Mouse (Mus musculus) ES-E14 (cell line): ENCODE results near the gene Fam131c. TPM values are rescaled to one million over a fixed set of nuclear protein-coding genes. Genes with fewer than 3 reads are reported as not detected.

Experiments
- DNase-seq: peaks from one replicate; pipeline ENCODE4 v3.0.0-alpha.2; 2013; ENCODE audit warnings: low read depth, low spot score
- H3K27ac ChIP-seq: 2 replicates; pipeline ENCODE4 v1.5.1; 2012; ENCODE audit warnings: low read depth, mild to moderate bottlenecking, low read length, moderate library complexity, mixed read lengths; ENCODE audit not compliant: poor library complexity, insufficient read depth, severe bottlenecking
- H3K36me3 ChIP-seq: 2 replicates; pipeline ENCODE4 v1.6.1; 2012; ENCODE audit warnings: mild to moderate bottlenecking, low read length, moderate library complexity, mixed read lengths; ENCODE audit not compliant: control insufficient read depth, poor library complexity, insufficient read depth, severe bottlenecking
- H3K4me1 ChIP-seq, 2 experiments: fragments of 150-350 bp in 1 of 2; sonication (generic) in 1 of 2; 2 replicates each; pipeline ENCODE4 v1.6.1; 2012; ENCODE audit warnings: low read length in 2 of 2, mild to moderate bottlenecking in 1 of 2, mixed read lengths in 1 of 2; ENCODE audit not compliant: control insufficient read depth in 2 of 2, insufficient read depth in 2 of 2, poor library complexity in 1 of 2
- H3K4me3 ChIP-seq, 2 experiments: fragments of 150-350 bp in 1 of 2; sonication (generic) in 1 of 2; 2 replicates each; pipeline ENCODE4 v1.5.1; 2012; ENCODE audit warnings: low read length in 2 of 2, low read depth in 1 of 2, mild to moderate bottlenecking in 1 of 2, mixed read lengths in 1 of 2; ENCODE audit not compliant: insufficient read depth in 1 of 2, poor library complexity in 1 of 2, severe bottlenecking in 1 of 2
- H3K9ac ChIP-seq: 2 replicates; pipeline ENCODE4 v1.6.1; 2012; ENCODE audit warnings: low read depth, mild to moderate bottlenecking, low read length, mixed read lengths; ENCODE audit not compliant: poor library complexity, insufficient read depth, severe bottlenecking
- H3K9me3 ChIP-seq: fragments of 150-350 bp; sonication (generic); 2 replicates; pipeline ENCODE4 v1.6.1; 2012; ENCODE audit warnings: low read depth, mild to moderate bottlenecking, low read length; ENCODE audit not compliant: control insufficient read depth, insufficient read depth
- CHD2 ChIP-seq: IDR thresholded peaks from 2 replicates; pipeline ENCODE4 v1.6.1; 2014; ENCODE audit warnings: mild to moderate bottlenecking, low read depth, low read length, inconsistent platforms
- HCFC1 ChIP-seq: IDR thresholded peaks from 2 replicates; pipeline ENCODE4 v1.6.1; 2012; ENCODE audit warnings: low read length, inconsistent platforms, borderline replicate concordance; ENCODE audit not compliant: insufficient read depth
- MAFK ChIP-seq: IDR thresholded peaks from 2 replicates; pipeline ENCODE4 v1.6.1; 2014; ENCODE audit warnings: mild to moderate bottlenecking, low read depth, low read length, inconsistent platforms; ENCODE audit not compliant: insufficient read depth
- ZC3H11A ChIP-seq: IDR thresholded peaks from 2 replicates; pipeline ENCODE4 v1.6.1; 2012; ENCODE audit warnings: low read depth, mild to moderate bottlenecking, inconsistent platforms, low read length, borderline replicate concordance
- ZNF384 ChIP-seq: IDR thresholded peaks from 2 replicates; pipeline ENCODE4 v1.6.1; 2012; ENCODE audit warnings: low read depth, low read length, inconsistent platforms
- in situ Hi-C, 2 experiments: fragments of 600-800 bp; cut with MboI; formaldehyde crosslinking; loops; one replicate each; pipeline ENCODE4 v1.15.1; 2025; ENCODE audit warnings: low sequenced_read_pairs in 2 of 2, inconsistent platforms in 1 of 2; ENCODE audit not compliant: unreplicated experiment in 2 of 2
- total RNA-seq: library from RNA; depleted of rRNA; stranded (reverse); fragments of 300-350 nt; gene quantifications from 2 replicates; pipeline ENCODE4 v1.2.3, GENCODE M21; 2012

Gene Fam131c
- total RNA-seq, 1 experiment: 2.3 TPM

DNA sequence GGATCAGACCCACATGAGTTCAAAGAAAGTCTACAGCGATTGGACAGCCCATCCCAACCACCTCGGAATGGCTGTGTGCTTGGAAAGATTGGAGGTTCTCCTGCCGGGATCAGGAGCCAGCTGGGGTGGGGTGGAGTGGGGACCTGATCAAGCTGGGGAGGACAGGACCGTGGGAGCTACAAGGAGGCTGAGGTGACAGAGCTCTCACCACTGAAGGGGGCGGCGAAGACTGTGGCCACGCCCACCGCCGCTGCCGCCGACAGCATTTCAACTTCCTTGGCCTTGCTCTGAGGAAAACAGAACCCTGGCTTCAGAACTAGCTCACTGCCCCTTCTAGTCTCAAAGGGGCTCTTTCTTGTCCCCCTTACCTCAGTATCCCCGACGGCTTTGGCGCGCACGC, 26.7 kb downstream of the Fam131c start:
- in situ Hi-C loops: no loop called here
- Histone ChIP-seq H3K4me3 (no peak overlapping the region), H3K36me3 (no peaks in the 10 kb centered on the region), H3K9ac (no peak overlapping the region), H3K27ac (no peak overlapping the region), H3K9me3 (no peaks in the 10 kb centered on the region), H3K4me1 (peaks cover 0 to 10% of the 10 kb centered on the region in 2 experiments; a peak in 2 of 4 replicates)
- TF ChIP-seq CHD2 (no peak), HCFC1 (no peak), ZC3H11A (no peak), ZNF384 (no peak), MAFK (no peak)
- DNase-seq: no peak

DNA sequence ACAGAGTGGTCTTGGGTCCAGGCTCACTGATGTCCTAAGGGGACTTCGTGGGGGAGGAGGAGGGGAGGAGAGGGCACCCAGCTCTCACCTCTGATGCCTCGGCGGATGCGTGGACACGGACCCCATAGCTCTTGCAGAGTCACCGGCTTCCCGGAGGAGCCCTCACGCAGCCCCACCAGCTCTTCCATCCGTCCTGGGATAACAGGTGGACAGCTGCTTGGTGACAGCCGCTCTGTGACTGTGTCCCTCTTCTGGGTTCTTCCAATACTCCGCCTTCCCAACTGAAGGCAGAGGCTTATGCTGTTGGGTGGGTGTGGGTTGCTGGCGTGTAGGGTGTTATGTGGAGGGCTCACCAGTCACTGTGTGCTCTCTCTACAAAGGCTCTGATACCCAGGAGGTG, 29.8 kb downstream of the Fam131c start:
- in situ Hi-C loops: no loop called here
- no peak for DNase-seq
- Histone ChIP-seq H3K27ac (no peak overlapping the region), H3K4me1 (peaks cover 0 to 10% of the 10 kb centered on the region in 2 experiments; a peak in 2 of 4 replicates), H3K9me3 (no peaks in the 10 kb centered on the region), H3K4me3 (no peak overlapping the region), H3K9ac (no peak overlapping the region), H3K36me3 (no peaks in the 10 kb centered on the region)
- TF ChIP-seq ZC3H11A (no peak), CHD2 (no peak), ZNF384 (no peak), HCFC1 (no peak), MAFK (no peak)

- Histone ChIP-seq H3K4me3 (no peak within 1 kb of the TSS), H3K9me3 (no peaks in the 10 kb centered on the region), H3K9ac (no peak within 1 kb of the TSS), H3K27ac (no peak within 1 kb of the TSS), H3K36me3 (no peaks in the 10 kb centered on the region), H3K4me1 (peaks cover 0 to 10% of the 10 kb centered on the region in 2 experiments; a peak in 2 of 4 replicates)
- TF ChIP-seq MAFK: no peak
- TF ChIP-seq HCFC1: no peak
- no peak for TF ChIP-seq ZC3H11A
- no peak for TF ChIP-seq CHD2
- TF ChIP-seq ZNF384: no peak
- in situ Hi-C loops: no loop called here
- DNase-seq: no peak
These were observed 30.5 kb downstream of the Fam131c start, which contains the start of gene Clcnka for GRCm38 (mm10) chr4:141398545-141398944. Gene Clcnka (minus strand): TSS chr4:141398724.

DNA sequence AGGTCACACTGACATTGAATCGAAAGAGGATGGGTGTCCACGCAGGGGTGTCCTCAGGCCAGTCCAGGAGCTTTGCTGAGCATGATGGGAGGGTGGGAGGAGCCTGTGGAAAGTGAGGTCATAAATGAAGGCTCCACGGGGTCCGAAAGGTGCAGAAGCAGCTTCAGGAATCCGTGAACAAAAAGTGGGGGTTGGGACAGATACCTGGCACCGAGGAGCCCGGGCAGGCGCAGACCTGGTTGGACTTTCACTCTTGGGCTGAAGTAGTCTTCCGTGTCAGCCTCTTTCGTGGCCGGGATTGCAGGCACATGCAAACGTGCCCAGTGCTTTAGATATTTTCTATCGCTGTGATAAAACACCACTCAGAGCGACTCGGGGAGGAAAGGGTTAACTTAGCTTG, 32.2 kb downstream of the Fam131c start:
- Histone ChIP-seq H3K36me3 (no peaks in the 10 kb centered on the region), H3K9me3 (no peaks in the 10 kb centered on the region), H3K27ac (no peak overlapping the region), H3K4me1 (peaks cover 0 to 4% of the 10 kb centered on the region in 2 experiments; a peak in 1 of 4 replicates), H3K4me3 (no peak overlapping the region), H3K9ac (no peak overlapping the region)
- TF ChIP-seq CHD2: no peak
- no peak for TF ChIP-seq ZC3H11A
- no peak for TF ChIP-seq HCFC1
- no peak for TF ChIP-seq MAFK
- no peak for TF ChIP-seq ZNF384
- DNase-seq: no peak
- in situ Hi-C loops: loop anchor here in 1 of 2 experiments (5.0 kb wide), 1 partner anchor 77 kb away; no protein-coding TSS in a partner anchor
